In genomic region chr1:131091481-131091880, GRCm38 (mm10) we compare ENCODE assay signal across 30 mouse cellular contexts. TPM values are rescaled to one million over a fixed set of nuclear protein-coding genes. Genes with fewer than 3 reads are reported as not detected.
DNase-seq lines count a peak whose midpoint lies in the region; ATAC-seq and TF ChIP-seq lines count a peak whose summit lies in the region.
"Had no signal": no experiment of that assay in that cellular context is flagged by ENCODE, and none has a peak within 500 bp of the region (broad histone marks: within the 10 kb centered on the region; RNA-seq: fewer than 3 reads in every experiment).

No protein-coding gene starts in this region.

- no peaks in the 10 kb centered on the region for H3K9me3 ChIP-seq in liver, postnatal 0 days (ENCODE audit: low read length)
- no peaks in the 10 kb centered on the region for H3K9me3 ChIP-seq in liver, embryonic 12.5 days (replicated peaks)
- H3K9me3 ChIP-seq in heart, embryonic 13.5 days = no peaks in the 10 kb centered on the region
- H3K9me3 ChIP-seq in forebrain, postnatal 0 days (ENCODE audit: low read length) = no peaks in the 10 kb centered on the region
- H3K9me3 ChIP-seq: embryonic facial prominence, embryonic 13.5 days; forebrain, embryonic 10.5 days; forebrain, embryonic 15.5 days; hindbrain, embryonic 10.5 days; limb, embryonic 12.5 days; liver, embryonic 13.5 days; midbrain, embryonic 10.5 days; midbrain, embryonic 15.5 days; stomach, embryonic 15.5 days had no signal

- H3K4me1 ChIP-seq in liver, postnatal 0 days (ENCODE audit: insufficient read depth) = peaks cover 82% of the 10 kb centered on the region
- H3K4me1 ChIP-seq in liver, embryonic 12.5 days = peaks cover 90% of the 10 kb centered on the region
- H3K4me1 ChIP-seq in heart, embryonic 13.5 days = peaks cover 99% of the 10 kb centered on the region
- peaks cover 18% of the 10 kb centered on the region for H3K4me1 ChIP-seq in forebrain, postnatal 0 days (ENCODE audit: insufficient read depth)

- peaks cover 100% of the 10 kb centered on the region for H3K79me2 ChIP-seq in myocyte (ENCODE audit: control insufficient read depth, insufficient read depth)

- no peak overlapping the region; the same call in 1 of the 2 replicates for H3K4me2 ChIP-seq in liver, postnatal 0 days (ENCODE audit: low read depth, low read length)
- no peak overlapping the region for H3K4me2 ChIP-seq in liver, embryonic 12.5 days
- peak overlapping the region; percentile 61 for H3K4me2 ChIP-seq in heart, embryonic 13.5 days
- H3K4me2 ChIP-seq in myocyte (ENCODE audit: low read depth) = peak overlapping the region; percentile 82
- H3K4me2 ChIP-seq in forebrain, postnatal 0 days (ENCODE audit: low read depth) = no peak overlapping the region
- H3K4me2 ChIP-seq: embryonic facial prominence, embryonic 13.5 days; forebrain, embryonic 15.5 days; limb, embryonic 12.5 days; liver, embryonic 13.5 days; midbrain, embryonic 15.5 days; stomach, embryonic 15.5 days had no signal

- DNase-seq in heart, adult 18-20 months = peak; percentile 55
- DNase-seq in heart, postnatal 4 days = no peak
- no peak for DNase-seq in liver, postnatal 0 days
- DNase-seq in forebrain, postnatal 0 days = no peak
- DNase-seq: adrenal gland, postnatal 25 days; cerebellum, adult 18-20 months; cerebellum, postnatal 10 days; kidney, adult 18-20 months; kidney, postnatal 4 days; layer of hippocampus, adult 9-11 months; liver, embryonic 13.5 days; lung, adult 2 months; lung, postnatal 10 days; right cerebral cortex, postnatal 25 days; thymus, postnatal 14 days had no signal

- H3K4me3 ChIP-seq in liver, postnatal 0 days (ENCODE audit: low read depth, low read length) = no peak overlapping the region
- H3K4me3 ChIP-seq in liver, embryonic 12.5 days = no peak overlapping the region
- H3K4me3 ChIP-seq in heart, embryonic 13.5 days = no peak overlapping the region
- H3K4me3 ChIP-seq in myocyte = no peak overlapping the region
- H3K4me3 ChIP-seq in forebrain, postnatal 0 days (ENCODE audit: low read depth, low read length) = no peak overlapping the region
- H3K4me3 ChIP-seq: embryonic facial prominence, embryonic 13.5 days; forebrain, embryonic 10.5 days; forebrain, embryonic 15.5 days; hindbrain, embryonic 10.5 days; limb, embryonic 12.5 days; liver, embryonic 13.5 days; midbrain, embryonic 10.5 days; midbrain, embryonic 15.5 days; stomach, embryonic 15.5 days had no signal

- no peak overlapping the region for H3ac ChIP-seq in myocyte (ENCODE audit: control insufficient read depth, insufficient read length)

- no peaks in the 10 kb centered on the region for H3K27me3 ChIP-seq in liver, postnatal 0 days (ENCODE audit: insufficient read depth, low read length)
- 0 out of 2 replicates have a peak, but pooled peaks cover 4% of the 10 kb centered on the region for H3K27me3 ChIP-seq in liver, embryonic 12.5 days (replicated peaks)
- no peaks in the 10 kb centered on the region for H3K27me3 ChIP-seq in heart, embryonic 13.5 days (replicated peaks)
- no peaks in the 10 kb centered on the region for H3K27me3 ChIP-seq in myocyte (ENCODE audit: control insufficient read depth, insufficient read depth, insufficient read length)
- H3K27me3 ChIP-seq in forebrain, postnatal 0 days (ENCODE audit: insufficient read depth, low read length) = no peaks in the 10 kb centered on the region
- H3K27me3 ChIP-seq: embryonic facial prominence, embryonic 13.5 days; forebrain, embryonic 15.5 days; limb, embryonic 12.5 days; midbrain, embryonic 15.5 days; stomach, embryonic 15.5 days had no signal

- H3K9ac ChIP-seq in liver, postnatal 0 days (replicated peaks) = no peak overlapping the region
- H3K9ac ChIP-seq in liver, embryonic 12.5 days = no peak overlapping the region
- peak overlapping the region; percentile 62; the same call in 1 of the 2 replicates for H3K9ac ChIP-seq in heart, embryonic 13.5 days
- H3K9ac ChIP-seq in forebrain, postnatal 0 days = no peak overlapping the region
- H3K9ac ChIP-seq: embryonic facial prominence, embryonic 13.5 days; forebrain, embryonic 15.5 days; limb, embryonic 12.5 days; liver, embryonic 13.5 days; midbrain, embryonic 15.5 days; stomach, embryonic 15.5 days had no signal

- no peak for TF ChIP-seq EP300 in liver, postnatal 0 days (IDR thresholded peaks at IDR 0.05; ENCODE audit: low read depth)

- TF ChIP-seq CTCF in liver, postnatal 0 days (IDR thresholded peaks at IDR 0.05; ENCODE audit: low read depth) = no peak
- TF ChIP-seq CTCF in forebrain, postnatal 0 days (IDR thresholded peaks at IDR 0.05; ENCODE audit: low read depth) = no peak

- H3K36me3 ChIP-seq in liver, postnatal 0 days (replicated peaks; ENCODE audit: insufficient read depth, low read length) = no peaks in the 10 kb centered on the region
- no peaks in the 10 kb centered on the region for H3K36me3 ChIP-seq in liver, embryonic 12.5 days
- no peaks in the 10 kb centered on the region for H3K36me3 ChIP-seq in heart, embryonic 13.5 days
- no peaks in the 10 kb centered on the region for H3K36me3 ChIP-seq in myocyte (ENCODE audit: control insufficient read depth, insufficient read depth)
- no peaks in the 10 kb centered on the region for H3K36me3 ChIP-seq in forebrain, postnatal 0 days (ENCODE audit: insufficient read depth)
- H3K36me3 ChIP-seq: embryonic facial prominence, embryonic 13.5 days; forebrain, embryonic 15.5 days; limb, embryonic 12.5 days; liver, embryonic 13.5 days; midbrain, embryonic 15.5 days; stomach, embryonic 15.5 days had no signal

- no peak for TF ChIP-seq POLR2A in myocyte (IDR thresholded peaks at IDR 0.05; ENCODE audit: insufficient read length, low read depth)

- WGBS in liver, postnatal 0 days (ENCODE audit: insufficient replicate concordance) = 73% methylated on average over 3 of the region's 3 CpGs
- WGBS in liver, embryonic 12.5 days (ENCODE audit: insufficient replicate concordance) = 66% methylated on average over 3 of the region's 3 CpGs
- WGBS in heart, embryonic 13.5 days = 45% methylated on average over 3 of the region's 3 CpGs
- 85% methylated on average over 3 of the region's 3 CpGs for WGBS in forebrain, postnatal 0 days

- peak overlapping the region; percentile 31; the same call in 1 of the 2 replicates for H3K27ac ChIP-seq in liver, postnatal 0 days (ENCODE audit: low read depth)
- no peak overlapping the region for H3K27ac ChIP-seq in liver, embryonic 12.5 days
- peak overlapping the region; percentile 94 for H3K27ac ChIP-seq in heart, embryonic 13.5 days (replicated peaks)
- H3K27ac ChIP-seq in forebrain, postnatal 0 days (ENCODE audit: low read depth, low read length) = no peak overlapping the region
- H3K27ac ChIP-seq: embryonic facial prominence, embryonic 13.5 days; forebrain, embryonic 10.5 days; forebrain, embryonic 15.5 days; hindbrain, embryonic 10.5 days; limb, embryonic 12.5 days; liver, embryonic 13.5 days; midbrain, embryonic 10.5 days; midbrain, embryonic 15.5 days; stomach, embryonic 15.5 days had no signal

- no peak for ATAC-seq in liver, postnatal 0 days
- ATAC-seq in liver, embryonic 12.5 days = no peak
- no peak for ATAC-seq in heart, embryonic 13.5 days (ENCODE audit: extremely low read depth, insufficient number of reproducible peaks, low FRiP score, low TSS enrichment)
- ATAC-seq in forebrain, postnatal 0 days = no peak
- ATAC-seq in activated CD4-positive, CD25-positive, alpha-beta regulatory T cell, adult 4 months = no peak
- ATAC-seq: CD4-positive, CD25-positive, alpha-beta regulatory T cell, adult 4 months; forebrain, embryonic 15.5 days; hindbrain, embryonic 16.5 days; midbrain, embryonic 15.5 days had no signal

TF ChIP-seq in myocyte, 11 proteins besides CTCF, POLR2A, EP300 and RAD21:
- TF ChIP-seq USF1 (IDR thresholded peaks at IDR 0.05; ENCODE audit: low read depth) (no peak), CEBPB (IDR thresholded peaks at IDR 0.05; ENCODE audit: insufficient read depth, poor library complexity, severe bottlenecking) (no peak), TCF3 (IDR thresholded peaks at IDR 0.05; ENCODE audit: insufficient read length, low read depth) (no peak), REST (IDR thresholded peaks at IDR 0.05; ENCODE audit: insufficient read depth, insufficient read length) (no peak), E2F4 (IDR thresholded peaks at IDR 0.05; ENCODE audit: insufficient read depth) (no peak), POLR2AphosphoS2 (IDR thresholded peaks at IDR 0.05; ENCODE audit: insufficient read length, low read depth) (no peak), MYOG (IDR thresholded peaks at IDR 0.05; ENCODE audit: control insufficient read depth in 1 of 3, insufficient read depth in 1 of 3, insufficient read length in 2 of 3, low read depth in 2 of 3) (no peak)

RNA-seq across cellular contexts. Expression of gene Mapkapk2, which starts 6.1 kb away (rescaled TPM):
- 100 to 1,000 TPM; 311 to 318 TPM for total RNA-seq in heart, adult 18-20 months (2021)
- 100 to 1,000 TPM; 206 to 226 TPM for total RNA-seq in heart, postnatal 4 days (2021)
- 18.3 and 19.6 TPM in 2 replicates for polyA plus RNA-seq in liver, postnatal 0 days (2015; fragmentation: Nextera tagmentation; extraction: Ambion mirVana)
- polyA plus RNA-seq in liver, embryonic 12.5 days (2016; fragmentation: Nextera tagmentation; extraction: Ambion mirVana) = 25.7 and 27.0 TPM in 2 replicates
- polyA plus RNA-seq in heart, embryonic 13.5 days (2015; fragmentation: Nextera tagmentation; extraction: Ambion mirVana) = 60.0 and 62.0 TPM in 2 replicates
- polyA plus RNA-seq in myocyte (2012; fragmentation: generic; extraction: Trizol) = 123 TPM
- total RNA-seq in forebrain, postnatal 0 days (2014; rRNA removed) = 47.9 and 57.3 TPM in 2 replicates
- 18.0 and 18.3 TPM in 2 replicates for polyA plus RNA-seq in forebrain, postnatal 0 days (2015; fragmentation: Nextera tagmentation; extraction: Ambion mirVana)
- polyA plus RNA-seq in activated CD4-positive, CD25-positive, alpha-beta regulatory T cell, adult 4 months (2017; shearing (Covaris generic)) = 10 to 100 TPM; 11.5 to 11.9 TPM

RNA-seq across cellular contexts. Expression of gene Dyrk3, which starts 46.7 kb away (rescaled TPM):
- total RNA-seq in heart, adult 18-20 months (2021) = 1 to 10 TPM in 1 of 2 experiments, under 1 TPM in 1; 0.20 to 1.1 TPM
- 1 to 10 TPM; 1.2 to 1.7 TPM for total RNA-seq in heart, postnatal 4 days (2021)
- 9.5 and 10.3 TPM in 2 replicates for polyA plus RNA-seq in liver, postnatal 0 days (2015; fragmentation: Nextera tagmentation; extraction: Ambion mirVana)
- 17.6 and 17.7 TPM in 2 replicates for polyA plus RNA-seq in liver, embryonic 12.5 days (2016; fragmentation: Nextera tagmentation; extraction: Ambion mirVana)
- 3.2 and 4.5 TPM in 2 replicates for polyA plus RNA-seq in heart, embryonic 13.5 days (2015; fragmentation: Nextera tagmentation; extraction: Ambion mirVana)
- 2.7 TPM for polyA plus RNA-seq in myocyte (2012; fragmentation: generic; extraction: Trizol)
- total RNA-seq in forebrain, postnatal 0 days (2014; rRNA removed) = 14.3 and 16.9 TPM in 2 replicates
- polyA plus RNA-seq in forebrain, postnatal 0 days (2015; fragmentation: Nextera tagmentation; extraction: Ambion mirVana) = 17.7 and 19.1 TPM in 2 replicates
- polyA plus RNA-seq in activated CD4-positive, CD25-positive, alpha-beta regulatory T cell, adult 4 months (2017; shearing (Covaris generic)) = under 1 TPM in 1 of 2 experiments, not detected in 1; 0.41 TPM
- total RNA-seq: gastrocnemius, adult 8-10 months had no signal

Comparison
In these comparisons a context has a peak if more than half of its experiments do, and no peak if none do; other contexts are left out.
1. DNase-seq: peak in heart, adult 18-20 months (2 of 2); none in heart, postnatal 4 days (single experiment), liver, postnatal 0 days (single experiment) and forebrain, postnatal 0 days (single experiment).
2. H3K27ac ChIP-seq: peak in liver, postnatal 0 days (single experiment) and heart, embryonic 13.5 days (single experiment); none in liver, embryonic 12.5 days (single experiment) and forebrain, postnatal 0 days (single experiment).
3. H3K4me2 ChIP-seq: peak in heart, embryonic 13.5 days (single experiment) and myocyte (single experiment); none in liver, postnatal 0 days (single experiment), liver, embryonic 12.5 days (single experiment) and forebrain, postnatal 0 days (single experiment).